Mouse (Mus musculus) limb, embryonic 14.5 days (tissue): Measurements from ENCODE around the gene Txk. TPM values are rescaled to one million over a fixed set of nuclear protein-coding genes. Genes with fewer than 3 reads are reported as not detected.

Experiments used
- ATAC-seq: fragments of 200-750 bp; cut with Nextera tagmentation; 2 replicates; pipeline ENCODE4 v1.8.0; 2017; ENCODE audit warnings: low read depth, moderate number of reproducible peaks, moderate TSS enrichment; ENCODE audit not compliant: low FRiP score
- DNase-seq: peaks from one replicate; pipeline ENCODE4 v3.0.0-alpha.2; 2015; ENCODE audit warnings: low spot score
- H3K27ac ChIP-seq: fragments of 300-500 bp; sonication (generic); replicated peaks from 2 replicates; pipeline ENCODE4 v1.5.1; 2014; ENCODE audit warnings: low read depth, mild to moderate bottlenecking, low read length, moderate library complexity, mixed read lengths
- H3K27me3 ChIP-seq: fragments of 300-500 bp; sonication (generic); 2 replicates; pipeline ENCODE4 v1.6.1; 2014; ENCODE audit warnings: low read length, mixed read lengths; ENCODE audit not compliant: control insufficient read depth, insufficient read depth
- H3K36me3 ChIP-seq: fragments of 300-500 bp; sonication (generic); 2 replicates; pipeline ENCODE4 v1.6.1; 2014; ENCODE audit warnings: mild to moderate bottlenecking, low read length, moderate library complexity, mixed read lengths; ENCODE audit not compliant: control insufficient read depth, insufficient read depth
- H3K4me1 ChIP-seq: fragments of 300-500 bp; sonication (generic); 2 replicates; pipeline ENCODE4 v1.6.1; 2014; ENCODE audit warnings: antibody characterized with exemption, low read length, mixed read lengths; ENCODE audit not compliant: control insufficient read depth, insufficient read depth
- H3K4me2 ChIP-seq: fragments of 300-500 bp; sonication (generic); replicated peaks from 2 replicates; pipeline ENCODE4 v1.6.1; 2014; ENCODE audit warnings: low read depth, mild to moderate bottlenecking, low read length, moderate library complexity; ENCODE audit not compliant: severe bottlenecking
- H3K4me3 ChIP-seq: fragments of 300-500 bp; sonication (generic); replicated peaks from 2 replicates; pipeline ENCODE4 v1.5.1; 2014; ENCODE audit warnings: low read length
- H3K9ac ChIP-seq: fragments of 300-500 bp; sonication (generic); 2 replicates; pipeline ENCODE4 v1.6.1; 2014; ENCODE audit warnings: mild to moderate bottlenecking, low read depth, low read length, moderate library complexity; ENCODE audit not compliant: severe bottlenecking
- H3K9me3 ChIP-seq: fragments of 300-500 bp; sonication (generic); 2 replicates; pipeline ENCODE4 v1.6.1; 2016; ENCODE audit warnings: low read length; ENCODE audit not compliant: control insufficient read depth
- POLR2A ChIP-seq: fragments of 200-500 bp; IDR thresholded peaks from 2 replicates; pipeline ENCODE4 v1.8.0; 2012; ENCODE audit warnings: inconsistent platforms, mild to moderate bottlenecking, moderate library complexity, borderline replicate concordance; ENCODE audit not compliant: insufficient read depth, insufficient read length; ENCODE audit errors: extremely low read depth
- WGBS: fragments of 180-500 bp; shearing (Covaris S2); extraction: QIAGEN DNeasy Blood & Tissue Kit; methylation state at CpG from one replicate; pipeline ENCODE4 v1.1.7; 2014; 5-methylcytosine and 5-hydroxymethylcytosine counted together
- polyA plus RNA-seq, 2 experiments: library from polyadenylated mRNA; depleted of rRNA in 1 of 2; stranded (reverse) in 1 of 2; unstranded in 1 of 2; fragments of >200 nt; fragmentation: Nextera tagmentation in 1 of 2; extraction: Ambion mirVana in 1 of 2; gene quantifications; 2 replicates each; pipeline versions ENCODE4 v1.2.1 to v1.2.3; 2012 to 2014

The Txk gene
- polyA plus RNA-seq, 2 experiments = 0.13 to 0.17 TPM

DNA sequence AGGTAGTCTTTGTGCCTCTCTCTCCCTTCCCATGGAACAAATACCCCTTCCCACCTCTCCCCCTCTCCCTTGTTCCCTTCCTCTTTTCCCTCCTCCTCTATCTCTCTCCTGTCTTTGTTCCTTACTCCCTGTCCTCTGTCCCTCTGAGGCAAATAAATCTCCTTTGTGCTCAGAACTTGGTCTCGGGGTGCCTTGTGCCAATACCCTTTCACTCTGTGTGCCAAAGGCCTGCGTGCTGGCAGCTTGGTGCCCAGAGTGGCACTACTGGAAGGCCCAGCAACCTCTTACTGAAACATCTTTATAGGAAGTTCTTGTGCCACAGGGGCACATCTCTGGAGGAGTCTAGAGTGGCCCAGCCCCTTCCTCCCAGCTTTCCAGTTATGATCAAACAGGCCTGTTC, 24.0 kb upstream of the Txk start:
- Histone ChIP-seq H3K27ac (no peak overlapping the region), H3K4me1 (no peaks in the 10 kb centered on the region), H3K36me3 (no peaks in the 10 kb centered on the region), H3K4me2 (no peak overlapping the region), H3K4me3 (no peak overlapping the region), H3K27me3 (no peaks in the 10 kb centered on the region), H3K9ac (no peak overlapping the region), H3K9me3 (no peaks in the 10 kb centered on the region)
- DNase-seq (no peak), ATAC-seq (no peak)
- WGBS = 86% methylated on average over 2 of the region's 2 CpGs
- TF ChIP-seq POLR2A = no peak

- H3K4me1 ChIP-seq = peaks cover 4% of the 10 kb centered on the region; the same call in 1 of the 2 replicates
- H3K36me3 ChIP-seq = no peaks in the 10 kb centered on the region
- H3K4me2 ChIP-seq = no peak overlapping the region
- WGBS = 60% methylated on average over 2 of the region's 2 CpGs
- ATAC-seq (no peak), DNase-seq (no peak)
- H3K4me3 ChIP-seq = no peak overlapping the region
- H3K9ac ChIP-seq = no peak overlapping the region
- H3K9me3 ChIP-seq = no peaks in the 10 kb centered on the region
- H3K27me3 ChIP-seq = no peaks in the 10 kb centered on the region
- H3K27ac ChIP-seq = no peak overlapping the region
- TF ChIP-seq POLR2A = no peak
Observed at GRCm38 (mm10) chr5:72776127-72776526, 23.6 kb upstream of the Txk start.

- WGBS = 49% methylated on average over 6 of the region's 6 CpGs
- H3K9ac ChIP-seq = no peak overlapping the region
Observed at GRCm38 (mm10) chr5:72769841-72770240, 17.3 kb upstream of the Txk start.

DNA sequence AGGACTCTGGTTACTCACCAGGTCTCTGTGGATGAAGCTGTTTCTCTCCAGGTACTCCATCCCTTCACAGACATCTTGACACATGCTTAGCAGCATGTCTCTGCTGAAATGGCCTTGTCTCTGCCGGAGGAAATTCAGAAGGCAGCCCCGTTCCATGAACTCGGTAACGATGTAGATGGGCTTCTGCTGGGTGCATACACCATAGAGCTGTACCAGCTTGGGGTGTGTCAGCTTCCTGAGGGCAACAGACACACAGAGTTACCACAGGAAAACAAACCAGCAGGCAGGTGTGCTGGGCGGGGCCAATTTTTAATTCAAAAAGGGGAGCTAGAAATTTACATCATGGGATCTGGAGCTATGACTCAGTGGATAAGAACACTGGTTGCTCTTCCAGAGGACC, 11.0 kb upstream of the Txk start:
- no peaks in the 10 kb centered on the region for H3K36me3 ChIP-seq
- H3K9ac ChIP-seq = no peak overlapping the region
- no peak for ATAC-seq
- H3K27ac ChIP-seq = no peak overlapping the region
- WGBS = 89% methylated on average over 5 of the region's 5 CpGs
- peaks cover 7% of the 10 kb centered on the region for H3K4me1 ChIP-seq
- no peaks in the 10 kb centered on the region for H3K9me3 ChIP-seq
- H3K4me3 ChIP-seq = no peak overlapping the region
- no peak overlapping the region for H3K4me2 ChIP-seq
- no peak for TF ChIP-seq POLR2A
- no peak for DNase-seq
- H3K27me3 ChIP-seq = no peaks in the 10 kb centered on the region

More at GRCm38 (mm10) chr5:72769841-72770240, 17.3 kb upstream of the Txk start:
- no peak for TF ChIP-seq POLR2A
- H3K4me2 ChIP-seq = no peak overlapping the region
- H3K27ac ChIP-seq = no peak overlapping the region
- H3K9me3 ChIP-seq = no peaks in the 10 kb centered on the region
- H3K27me3 ChIP-seq = no peaks in the 10 kb centered on the region
- no peak for DNase-seq
- peaks cover 12% of the 10 kb centered on the region; the same call in 1 of the 2 replicates for H3K4me1 ChIP-seq
- H3K36me3 ChIP-seq = no peaks in the 10 kb centered on the region
- no peak overlapping the region for H3K4me3 ChIP-seq
- no peak for ATAC-seq

DNA sequence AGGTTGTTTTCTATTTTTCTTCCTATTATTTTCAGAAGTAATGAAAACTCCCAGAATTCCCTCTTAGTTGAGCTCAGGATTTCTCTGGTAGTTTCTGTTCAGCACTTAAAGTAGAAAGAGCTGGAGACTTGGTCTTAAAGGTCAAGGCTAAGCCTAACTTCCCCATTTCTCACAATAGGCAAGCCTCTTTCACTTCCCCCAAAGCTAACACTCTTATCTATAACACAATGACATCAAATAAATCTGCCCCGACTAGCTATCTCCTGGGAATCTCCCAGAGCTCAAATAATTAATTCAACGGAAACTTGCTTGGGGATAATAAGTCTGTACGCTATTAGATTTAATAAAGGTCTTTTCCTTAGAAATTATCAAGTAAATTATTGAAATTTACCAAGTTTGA, 10.4 kb upstream of the Txk start:
- no peaks in the 10 kb centered on the region for H3K27me3 ChIP-seq
- H3K4me1 ChIP-seq = peaks cover 4% of the 10 kb centered on the region
- no peak overlapping the region for H3K9ac ChIP-seq
- DNase-seq (no peak), ATAC-seq (no peak)
- H3K36me3 ChIP-seq = no peaks in the 10 kb centered on the region
- 83% methylated on average over 3 of the region's 3 CpGs for WGBS
- H3K4me3 ChIP-seq = no peak overlapping the region
- no peak for TF ChIP-seq POLR2A
- H3K4me2 ChIP-seq = no peak overlapping the region
- no peak overlapping the region for H3K27ac ChIP-seq
- no peaks in the 10 kb centered on the region for H3K9me3 ChIP-seq

GRCm38 (mm10) chr5:72761758-72762157, 9.2 kb upstream of the Txk start:
- no peak overlapping the region for H3K9ac ChIP-seq
- no peaks in the 10 kb centered on the region; the same call in 1 of the 2 replicates for H3K4me1 ChIP-seq
- 79% methylated on average over 5 of the region's 5 CpGs for WGBS
- no peaks in the 10 kb centered on the region for H3K27me3 ChIP-seq
- H3K9me3 ChIP-seq = no peaks in the 10 kb centered on the region
- TF ChIP-seq POLR2A = no peak
- no peak for DNase-seq
- no peaks in the 10 kb centered on the region for H3K36me3 ChIP-seq
- H3K4me2 ChIP-seq = no peak overlapping the region
- no peak overlapping the region for H3K27ac ChIP-seq
- ATAC-seq = no peak
- no peak overlapping the region for H3K4me3 ChIP-seq
